Mouse (Mus musculus): ENCODE results near the gene Clmn. TPM values are rescaled to one million over a fixed set of nuclear protein-coding genes. Genes with fewer than 3 reads are reported as not detected.

Clmn gene
- polyA plus RNA-seq, 1 experiment from 2014 or later, result 2.5 TPM

DNA sequence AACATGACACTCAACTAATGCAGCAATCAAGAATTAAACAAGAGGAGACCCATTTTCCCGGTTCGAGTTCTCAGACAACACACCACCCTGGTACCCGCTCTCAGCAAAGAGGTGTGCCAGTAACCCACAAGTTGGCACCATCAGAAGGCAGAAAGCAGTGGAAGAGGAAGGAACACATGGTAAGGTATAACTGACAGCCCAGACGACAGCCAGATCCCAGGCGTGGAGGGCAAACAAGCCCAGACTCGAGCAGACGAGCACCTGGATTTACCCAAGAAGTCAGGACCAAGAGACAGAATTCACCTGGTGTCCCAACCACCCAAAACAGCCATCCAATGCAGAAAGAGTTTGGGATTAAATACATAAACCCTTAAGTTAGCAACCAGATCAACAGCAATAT, 11.5 kb downstream of the Clmn start:
- H3K4me3 ChIP-seq (ENCODE audit: low read depth, low read length), result no peak overlapping the region
- H3K27me3 ChIP-seq (ENCODE audit: control insufficient read depth, insufficient read depth, low read length), result 0 out of 2 replicates have a peak, but pooled peaks cover 2% of the 10 kb centered on the region
- no peak overlapping the region for H3K4me2 ChIP-seq
- H3K27ac ChIP-seq (ENCODE audit: low read depth, low read length), result no peak overlapping the region
- H3K9me3 ChIP-seq (ENCODE audit: control insufficient read depth, low read length), result no peaks in the 10 kb centered on the region
- H3K9ac ChIP-seq (ENCODE audit: low read length), result no peak overlapping the region
- no peak for ATAC-seq (ENCODE audit: low FRiP score)
- no peaks in the 10 kb centered on the region for H3K36me3 ChIP-seq (ENCODE audit: control insufficient read depth, insufficient read depth, low read length)
- H3K4me1 ChIP-seq (ENCODE audit: control insufficient read depth, insufficient read depth, low read length), result peaks cover 4% of the 10 kb centered on the region; the same call in 1 of the 2 replicates
- DNase-seq (ENCODE audit: low spot score, missing footprints), result no peak
- WGBS, result 87% methylated on average over 7 of the region's 7 CpGs

DNA sequence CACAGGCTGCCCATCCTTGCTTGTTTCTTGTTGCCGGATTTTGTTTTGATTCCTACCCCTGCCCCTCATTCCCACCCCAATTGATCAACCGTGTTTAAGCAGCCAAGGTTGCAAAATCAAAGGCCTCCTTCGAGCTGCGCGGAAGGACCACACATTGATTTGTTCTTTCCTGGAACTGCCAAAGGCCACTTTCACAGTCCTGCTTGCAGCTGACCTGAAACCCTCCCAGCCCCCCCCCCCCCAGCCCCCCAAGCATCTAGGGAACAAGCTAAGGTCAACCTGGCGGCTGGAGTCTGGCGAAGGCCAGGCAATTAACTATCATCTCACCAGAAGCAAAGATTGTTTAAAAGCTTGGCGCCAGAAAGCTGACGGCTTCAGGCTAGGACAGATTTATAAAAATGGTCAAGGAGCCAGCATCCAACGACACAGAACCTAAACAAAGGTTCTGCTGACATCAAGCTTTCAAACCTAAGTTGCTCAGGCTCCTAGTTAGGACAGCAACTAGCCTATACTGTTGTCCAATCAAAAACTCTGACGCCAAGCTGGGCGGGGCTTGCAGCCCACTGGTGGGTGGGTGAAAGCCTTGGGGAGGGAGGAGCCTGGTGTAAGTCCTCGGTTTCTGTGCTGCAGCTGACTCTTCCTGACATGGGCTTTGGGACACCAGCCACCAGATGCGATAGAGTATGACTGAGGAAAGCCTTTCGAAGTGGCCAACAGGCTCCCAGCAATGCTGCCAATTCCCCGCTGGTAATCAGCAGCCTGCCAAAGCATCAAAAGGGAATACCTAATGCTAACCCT, 13.0 kb downstream of the Clmn start:
- Histone ChIP-seq H3K9ac (ENCODE audit: low read length) (no peak overlapping the region), H3K36me3 (ENCODE audit: control insufficient read depth, insufficient read depth, low read length) (no peaks in the 10 kb centered on the region), H3K4me1 (ENCODE audit: control insufficient read depth, insufficient read depth, low read length) (peaks cover 4% of the 10 kb centered on the region; the same call in 1 of the 2 replicates), H3K9me3 (ENCODE audit: control insufficient read depth, low read length) (no peaks in the 10 kb centered on the region), H3K27me3 (ENCODE audit: control insufficient read depth, insufficient read depth, low read length) (0 out of 2 replicates have a peak, but pooled peaks cover 2% of the 10 kb centered on the region), H3K27ac (ENCODE audit: low read depth, low read length) (no peak overlapping the region), H3K4me2 (no peak overlapping the region), H3K4me3 (ENCODE audit: low read depth, low read length) (no peak overlapping the region)
- 36% methylated on average over 16 of the region's 16 CpGs for WGBS
- DNase-seq (ENCODE audit: low spot score, missing footprints) (peak; percentile 87), ATAC-seq (ENCODE audit: low FRiP score) (peak; percentile 75; the same call in 1 of the 2 replicates)

DNA sequence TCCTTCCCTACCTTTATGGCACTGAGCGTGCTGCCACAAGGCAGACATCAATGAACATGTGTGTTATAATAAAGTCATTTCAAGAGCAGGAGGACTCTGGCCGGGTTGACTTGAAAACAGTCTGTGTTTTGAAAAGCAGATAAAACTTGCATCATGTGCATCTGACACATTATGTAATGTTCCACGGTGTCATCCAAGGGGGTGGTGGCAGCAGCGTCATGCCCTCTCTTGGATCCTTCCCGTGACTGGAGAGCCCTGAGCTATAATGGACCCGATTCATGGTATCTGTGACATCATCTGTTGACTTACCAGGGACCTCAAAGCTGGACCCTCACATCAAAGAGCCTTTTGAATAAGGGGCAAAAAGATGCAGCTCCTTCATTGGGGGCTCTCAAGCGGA, 14.8 kb downstream of the Clmn start:
- Histone ChIP-seq H3K9ac (ENCODE audit: low read length) (no peak overlapping the region), H3K27ac (ENCODE audit: low read depth, low read length) (no peak overlapping the region), H3K9me3 (ENCODE audit: control insufficient read depth, low read length) (no peaks in the 10 kb centered on the region), H3K36me3 (ENCODE audit: control insufficient read depth, insufficient read depth, low read length) (no peaks in the 10 kb centered on the region), H3K4me2 (no peak overlapping the region), H3K4me3 (ENCODE audit: low read depth, low read length) (no peak overlapping the region), H3K4me1 (ENCODE audit: control insufficient read depth, insufficient read depth, low read length) (peaks cover 14% of the 10 kb centered on the region), H3K27me3 (ENCODE audit: control insufficient read depth, insufficient read depth, low read length) (0 out of 2 replicates have a peak, but pooled peaks cover 2% of the 10 kb centered on the region)
- DNase-seq (ENCODE audit: low spot score, missing footprints) (no peak), ATAC-seq (ENCODE audit: low FRiP score) (no peak)
- 89% methylated on average over 7 of the region's 7 CpGs for WGBS

DNA sequence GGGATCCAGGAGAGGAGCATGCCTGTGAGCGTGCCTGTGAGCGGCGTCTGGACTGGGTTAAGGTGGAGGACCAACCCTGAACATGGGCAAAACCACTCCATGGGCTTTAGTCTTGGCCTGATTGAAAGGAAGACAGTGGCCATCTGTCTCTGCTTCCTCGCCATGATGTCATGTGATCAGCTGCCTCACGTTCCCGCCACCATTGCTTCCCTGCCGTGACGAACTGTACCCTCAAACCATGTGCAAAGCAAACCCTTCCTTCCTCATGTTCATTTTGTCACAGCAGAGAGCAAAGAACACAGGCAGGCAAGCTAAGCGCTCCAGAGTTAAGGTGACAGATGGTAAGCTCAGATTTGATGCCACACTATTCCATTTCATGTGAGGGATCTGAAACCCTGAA, 16.2 kb downstream of the Clmn start:
- no peak overlapping the region for H3K4me2 ChIP-seq
- ATAC-seq (ENCODE audit: low FRiP score) (no peak), DNase-seq (ENCODE audit: low spot score, missing footprints) (no peak)
- no peak overlapping the region for H3K9ac ChIP-seq (ENCODE audit: low read length)
- peaks cover 14% of the 10 kb centered on the region for H3K4me1 ChIP-seq (ENCODE audit: control insufficient read depth, insufficient read depth, low read length)
- 0 out of 2 replicates have a peak, but pooled peaks cover 2% of the 10 kb centered on the region for H3K27me3 ChIP-seq (ENCODE audit: control insufficient read depth, insufficient read depth, low read length)
- no peaks in the 10 kb centered on the region for H3K9me3 ChIP-seq (ENCODE audit: control insufficient read depth, low read length)
- H3K36me3 ChIP-seq (ENCODE audit: control insufficient read depth, insufficient read depth, low read length), result no peaks in the 10 kb centered on the region
- no peak overlapping the region for H3K4me3 ChIP-seq (ENCODE audit: low read depth, low read length)
- 94% methylated on average over 9 of the region's 9 CpGs for WGBS
- H3K27ac ChIP-seq (ENCODE audit: low read depth, low read length), result no peak overlapping the region

DNA sequence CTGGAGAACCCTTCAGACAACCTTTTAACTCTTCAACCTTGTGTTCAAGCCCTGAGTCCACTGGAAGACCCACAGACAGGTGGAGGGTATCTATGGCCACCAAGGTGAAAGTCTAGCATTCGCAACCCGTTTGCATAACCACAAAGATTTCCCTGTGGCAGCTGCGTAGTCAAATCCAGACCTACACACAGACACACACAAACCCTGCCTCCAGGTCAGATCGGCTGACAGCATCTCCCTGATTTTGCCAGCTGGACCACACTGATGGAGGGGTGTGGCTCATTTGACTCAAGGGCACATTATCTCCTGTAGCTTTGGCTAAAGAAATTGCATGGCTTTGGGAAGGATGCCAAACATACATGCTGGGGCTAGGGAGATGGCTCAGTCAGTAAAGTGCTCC, 17.6 kb downstream of the Clmn start:
- ATAC-seq (ENCODE audit: low FRiP score) (no peak), DNase-seq (ENCODE audit: low spot score, missing footprints) (peak; percentile 59)
- H3K36me3 ChIP-seq (ENCODE audit: control insufficient read depth, insufficient read depth, low read length), result no peaks in the 10 kb centered on the region
- H3K4me1 ChIP-seq (ENCODE audit: control insufficient read depth, insufficient read depth, low read length), result peaks cover 13% of the 10 kb centered on the region
- WGBS, result 84% methylated on average over 4 of the region's 4 CpGs
- no peaks in the 10 kb centered on the region for H3K27me3 ChIP-seq (ENCODE audit: control insufficient read depth, insufficient read depth, low read length)
- no peaks in the 10 kb centered on the region for H3K9me3 ChIP-seq (ENCODE audit: control insufficient read depth, low read length)
- no peak overlapping the region for H3K4me2 ChIP-seq
- H3K4me3 ChIP-seq (ENCODE audit: low read depth, low read length), result no peak overlapping the region
- no peak overlapping the region for H3K27ac ChIP-seq (ENCODE audit: low read depth, low read length)
- no peak overlapping the region for H3K9ac ChIP-seq (ENCODE audit: low read length)

DNA sequence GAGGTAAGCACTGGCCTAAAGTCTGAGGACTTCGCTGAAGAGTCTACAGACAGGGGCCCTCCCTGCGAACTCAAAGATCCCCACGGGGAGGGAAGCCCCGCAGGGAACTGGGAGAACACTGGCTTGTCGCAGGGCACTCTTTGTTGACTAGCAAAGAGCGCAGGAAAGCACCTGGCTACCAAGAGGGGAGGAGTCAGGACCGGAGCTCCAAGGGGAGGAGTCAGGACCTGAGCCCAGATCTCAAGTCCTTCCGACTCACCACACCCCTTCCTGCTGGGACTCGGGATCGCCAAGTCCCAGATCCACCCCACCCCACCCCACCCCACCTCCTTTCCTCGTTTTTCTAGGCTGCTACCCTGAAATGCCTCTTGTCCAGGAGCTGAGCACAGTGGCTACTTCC, 19.2 kb downstream of the Clmn start:
- Histone ChIP-seq H3K36me3 (ENCODE audit: control insufficient read depth, insufficient read depth, low read length) (no peaks in the 10 kb centered on the region), H3K4me2 (peak overlapping the region; percentile 33), H3K27ac (ENCODE audit: low read depth, low read length) (no peak overlapping the region), H3K4me1 (ENCODE audit: control insufficient read depth, insufficient read depth, low read length) (peaks cover 10% of the 10 kb centered on the region), H3K9me3 (ENCODE audit: control insufficient read depth, low read length) (no peaks in the 10 kb centered on the region), H3K4me3 (ENCODE audit: low read depth, low read length) (no peak overlapping the region), H3K9ac (ENCODE audit: low read length) (no peak overlapping the region), H3K27me3 (ENCODE audit: control insufficient read depth, insufficient read depth, low read length) (no peaks in the 10 kb centered on the region)
- DNase-seq (ENCODE audit: low spot score, missing footprints), result no peak
- under 1% methylated on average over 11 of the region's 11 CpGs for WGBS
- 0 out of 2 replicates have a peak, but pooled peaks have one; percentile 10 for ATAC-seq (ENCODE audit: low FRiP score)

DNA sequence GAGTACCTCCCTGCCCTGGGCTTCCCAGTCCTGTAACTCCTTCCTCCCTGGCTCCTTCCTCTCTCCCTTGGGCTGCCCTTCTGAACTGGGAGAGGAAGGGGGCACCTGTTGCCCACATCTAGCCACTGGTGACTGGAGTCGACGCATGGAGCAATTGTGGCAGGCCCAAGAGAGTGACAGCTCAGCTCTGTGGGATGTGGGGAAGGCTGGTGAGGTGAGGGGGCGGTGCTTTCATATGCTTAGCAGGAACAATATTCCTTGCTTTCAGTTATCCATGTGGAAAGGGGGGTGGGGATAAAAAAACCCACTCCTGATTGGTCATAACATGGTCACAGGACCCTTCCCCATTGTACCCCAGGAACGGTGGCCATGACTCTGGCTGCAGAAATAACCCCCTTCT, 19.9 kb downstream of the Clmn start:
- DNase-seq (ENCODE audit: low spot score, missing footprints) (no peak), ATAC-seq (ENCODE audit: low FRiP score) (no peak)
- Histone ChIP-seq H3K36me3 (ENCODE audit: control insufficient read depth, insufficient read depth, low read length) (no peaks in the 10 kb centered on the region), H3K9me3 (ENCODE audit: control insufficient read depth, low read length) (no peaks in the 10 kb centered on the region), H3K4me3 (ENCODE audit: low read depth, low read length) (no peak overlapping the region), H3K4me1 (ENCODE audit: control insufficient read depth, insufficient read depth, low read length) (peaks cover 10% of the 10 kb centered on the region), H3K4me2 (no peak overlapping the region), H3K27me3 (ENCODE audit: control insufficient read depth, insufficient read depth, low read length) (no peaks in the 10 kb centered on the region), H3K27ac (ENCODE audit: low read depth, low read length) (no peak overlapping the region), H3K9ac (ENCODE audit: low read length) (no peak overlapping the region)
- 65% methylated on average over 4 of the region's 4 CpGs for WGBS

DNA sequence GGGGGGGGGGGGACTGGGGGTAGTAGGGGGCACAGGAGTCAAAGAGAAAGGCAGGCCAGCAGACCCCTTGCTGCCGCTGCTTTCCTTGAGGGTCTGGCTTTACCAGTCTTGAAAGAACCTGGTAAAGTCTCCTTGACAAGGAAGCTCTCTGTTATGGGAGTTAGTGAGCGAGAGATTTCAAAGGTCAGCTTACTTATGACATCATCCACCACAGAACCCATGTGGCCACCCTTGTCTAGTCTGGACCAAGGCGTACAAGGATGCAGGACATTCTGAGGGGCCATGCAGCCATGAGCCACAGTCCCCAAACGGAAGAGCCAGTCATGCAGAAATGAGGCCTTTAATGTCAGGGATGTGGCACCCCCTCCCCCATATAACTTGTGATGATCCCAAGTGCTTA, 20.6 kb downstream of the Clmn start:
- no peak overlapping the region for H3K4me2 ChIP-seq
- no peaks in the 10 kb centered on the region for H3K36me3 ChIP-seq (ENCODE audit: control insufficient read depth, insufficient read depth, low read length)
- no peak overlapping the region for H3K4me3 ChIP-seq (ENCODE audit: low read depth, low read length)
- no peak overlapping the region for H3K27ac ChIP-seq (ENCODE audit: low read depth, low read length)
- no peak for ATAC-seq (ENCODE audit: low FRiP score)
- DNase-seq (ENCODE audit: low spot score, missing footprints), result no peak
- H3K9ac ChIP-seq (ENCODE audit: low read length), result no peak overlapping the region
- H3K27me3 ChIP-seq (ENCODE audit: control insufficient read depth, insufficient read depth, low read length), result no peaks in the 10 kb centered on the region
- H3K4me1 ChIP-seq (ENCODE audit: control insufficient read depth, insufficient read depth, low read length), result peaks cover 10% of the 10 kb centered on the region
- no peaks in the 10 kb centered on the region for H3K9me3 ChIP-seq (ENCODE audit: control insufficient read depth, low read length)
- WGBS, result 78% methylated on average over 4 of the region's 4 CpGs

DNA sequence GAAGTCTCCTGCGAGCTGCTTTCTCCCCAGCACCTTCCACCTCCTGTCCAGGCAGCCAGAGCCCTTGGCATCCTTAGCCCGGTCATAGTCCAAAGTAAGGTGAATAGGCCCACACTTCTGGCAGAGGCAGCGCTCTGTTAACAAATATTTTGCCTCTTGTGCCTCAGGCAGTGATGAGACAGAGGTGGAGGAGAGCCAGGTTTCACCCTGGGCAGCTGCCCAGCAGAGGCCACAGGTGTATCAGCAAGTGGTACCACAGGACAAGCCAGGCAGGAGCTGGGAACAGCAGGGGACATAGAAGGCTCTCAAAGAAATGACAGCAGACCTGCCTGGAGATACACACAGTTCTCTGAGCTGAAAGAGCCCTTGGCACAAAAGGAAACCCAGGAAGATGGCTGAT, 23.6 kb downstream of the Clmn start:
- H3K4me2 ChIP-seq, result no peak overlapping the region
- no peaks in the 10 kb centered on the region for H3K27me3 ChIP-seq (ENCODE audit: control insufficient read depth, insufficient read depth, low read length)
- no peak for ATAC-seq (ENCODE audit: low FRiP score)
- H3K27ac ChIP-seq (ENCODE audit: low read depth, low read length), result no peak overlapping the region
- no peak overlapping the region for H3K4me3 ChIP-seq (ENCODE audit: low read depth, low read length)
- H3K9me3 ChIP-seq (ENCODE audit: control insufficient read depth, low read length), result no peaks in the 10 kb centered on the region
- 86% methylated on average over 3 of the region's 3 CpGs for WGBS
- H3K9ac ChIP-seq (ENCODE audit: low read length), result no peak overlapping the region
- no peak for DNase-seq (ENCODE audit: low spot score, missing footprints)
- H3K36me3 ChIP-seq (ENCODE audit: control insufficient read depth, insufficient read depth, low read length), result no peaks in the 10 kb centered on the region
- peaks cover 10% of the 10 kb centered on the region for H3K4me1 ChIP-seq (ENCODE audit: control insufficient read depth, insufficient read depth, low read length)
